Mouse (Mus musculus) adrenal gland (tissue): ENCODE measurements around the gene Pls1.

Experiments
- intact Hi-C: fragments of 180-260 bp; cut with DNase I; formaldehyde crosslinking; loops from one replicate; pipeline ENCODE4 v1.15.1; 2025

Pls1 gene

DNA sequence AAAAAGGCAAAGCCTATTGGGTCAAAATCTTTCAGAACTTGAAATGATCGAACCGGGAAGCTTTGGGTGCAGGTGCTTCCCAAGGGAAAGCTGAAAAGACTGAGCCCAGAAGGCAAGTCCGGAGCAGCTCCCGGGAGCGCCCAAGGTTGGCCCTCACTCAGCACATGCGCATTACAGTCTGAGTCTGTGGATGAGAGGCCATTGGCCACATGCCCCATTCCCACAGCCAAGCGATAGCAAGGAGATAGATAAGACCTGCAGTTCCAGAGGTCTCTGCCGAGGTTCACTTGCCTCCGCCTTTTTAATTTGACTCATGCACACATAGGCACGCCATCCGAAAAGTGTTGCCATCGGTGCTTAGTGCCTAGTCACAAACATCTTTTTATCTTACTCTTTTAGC, 39.7 kb downstream of the Pls1 start:
- intact Hi-C loops, result no loop called here

DNA sequence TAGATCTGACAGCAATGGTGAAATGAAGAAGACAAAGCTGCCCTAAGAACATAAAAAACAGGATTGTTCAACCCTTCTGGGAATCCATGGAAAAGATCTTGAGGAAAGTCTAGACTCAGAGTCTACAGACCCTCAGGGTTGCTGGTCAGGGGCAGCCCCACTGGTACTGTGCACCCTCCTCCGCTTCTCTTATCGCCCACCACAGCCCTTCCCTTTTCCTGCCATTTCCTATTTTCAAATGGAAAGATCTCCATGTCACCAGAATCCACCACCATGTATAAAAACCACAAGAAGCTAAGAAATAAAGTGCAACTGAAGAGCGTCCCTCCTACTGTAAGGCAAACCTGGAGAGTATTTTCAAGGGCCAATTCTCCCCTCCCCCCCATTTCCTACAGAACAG, 41.3 kb downstream of the Pls1 start:
- intact Hi-C loops, result no loop called here

DNA sequence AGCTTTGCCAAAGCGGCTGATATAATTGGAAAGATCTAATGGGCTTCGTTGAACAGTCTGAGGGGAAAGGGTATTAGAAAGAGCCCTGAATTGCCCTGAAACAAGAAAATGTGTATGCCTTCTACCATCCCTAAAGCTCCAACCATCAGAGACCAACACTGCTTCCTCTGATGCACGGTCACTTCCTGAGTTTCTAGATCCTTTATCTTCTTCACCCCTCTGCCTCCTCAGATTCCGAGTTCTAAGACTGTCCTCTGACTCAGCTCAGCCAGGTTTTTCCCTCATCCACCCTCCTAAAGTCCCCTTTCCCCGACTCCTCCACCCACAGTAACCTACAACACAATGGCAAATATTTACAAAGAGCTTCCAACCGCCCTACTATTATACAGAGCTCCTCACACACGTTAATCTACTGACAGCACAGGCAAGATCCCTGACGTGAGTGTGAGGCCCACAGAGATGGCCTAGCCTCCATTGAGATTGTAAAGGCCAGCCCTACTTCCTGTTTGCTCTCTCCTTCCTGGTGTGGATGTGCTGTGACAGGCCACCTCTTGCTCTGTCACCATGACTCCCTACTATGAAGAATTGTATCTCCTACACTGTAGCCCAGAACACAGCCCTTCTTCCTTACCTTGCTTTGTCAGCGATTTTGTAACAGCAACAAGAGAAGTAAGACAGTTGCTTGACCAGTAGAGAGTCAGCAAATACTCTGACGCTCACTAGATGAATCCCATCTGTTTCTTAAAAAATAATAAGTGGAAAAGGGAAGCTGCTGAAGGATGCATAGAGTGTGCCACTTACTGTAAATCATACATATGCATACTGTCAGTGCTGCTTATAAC, 43.3 kb downstream of the Pls1 start:
- intact Hi-C loops, result no loop called here

GRCm38 (mm10) chr9:95796323-95796722, 48.8 kb downstream of the Pls1 start:
- intact Hi-C loops, result no loop called here

GRCm38 (mm10) chr9:95795844-95796243, 49.3 kb downstream of the Pls1 start:
- intact Hi-C loops, result no loop called here

- intact Hi-C loops, result no loop called here
Observed at GRCm38 (mm10) chr9:95795077-95795784, 49.9 kb downstream of the Pls1 start.

- intact Hi-C loops, result no loop called here
Observed at GRCm38 (mm10) chr9:95793986-95794744, 50.9 kb downstream of the Pls1 start.

- intact Hi-C loops, result no loop called here
Observed at GRCm38 (mm10) chr9:95784888-95785511, 60.1 kb downstream of the Pls1 start.

DNA sequence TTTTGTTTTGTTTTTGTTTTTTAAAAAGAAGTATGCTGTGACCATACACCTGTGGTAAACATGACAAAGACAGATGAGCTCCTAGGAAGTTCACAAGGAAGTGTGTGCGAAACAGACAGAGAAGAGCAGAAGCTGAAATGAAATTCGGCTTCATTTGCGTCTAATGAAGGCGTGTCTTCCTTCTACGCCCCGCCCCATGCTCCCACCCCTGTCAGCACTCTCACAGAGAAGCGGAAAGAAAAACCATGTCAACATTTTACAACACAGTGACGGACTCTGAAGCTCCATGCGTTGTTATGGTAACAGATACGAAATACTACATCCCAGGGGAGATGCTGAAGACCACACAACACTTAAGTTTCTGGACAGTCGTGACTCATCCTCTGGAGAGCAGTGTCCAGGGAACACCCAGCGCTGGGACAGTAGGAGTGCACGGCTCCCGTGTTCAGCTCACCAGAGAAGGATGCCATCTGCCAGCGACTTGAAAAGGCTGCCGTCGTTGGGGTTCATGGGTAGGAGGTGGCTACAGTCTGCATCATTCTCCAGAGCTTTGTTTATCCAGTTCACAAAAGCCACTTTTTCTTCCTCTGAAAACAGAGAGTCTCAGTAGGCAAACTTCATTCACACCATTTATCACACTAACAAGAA, 61.3 kb downstream of the Pls1 start:
- intact Hi-C loops, result no loop called here

GRCm38 (mm10) chr9:95771671-95772070, 73.4 kb downstream of the Pls1 start:
- intact Hi-C loops, result no loop called here

GRCm38 (mm10) chr9:95763218-95763617, 81.9 kb downstream of the Pls1 start:
- intact Hi-C loops, result no loop called here

DNA sequence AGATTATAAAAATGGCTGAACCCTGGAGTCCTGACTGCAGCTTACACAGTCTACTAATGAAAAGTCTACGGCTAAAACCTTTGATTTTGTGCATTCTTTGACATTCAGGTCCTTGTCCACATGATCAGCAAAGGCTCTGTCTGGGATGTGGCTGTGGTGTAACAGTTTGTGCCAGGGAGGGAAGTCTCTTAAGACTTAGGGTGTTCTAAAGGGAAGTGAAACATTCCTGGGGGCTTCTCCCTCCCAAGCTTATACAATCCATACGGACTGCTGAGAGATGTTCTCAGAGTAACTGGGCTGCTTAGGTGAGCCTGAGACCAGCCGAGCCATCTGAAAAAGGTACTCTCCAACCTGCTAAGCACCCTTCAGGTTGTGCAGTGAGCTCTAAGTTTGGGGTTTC, 82.9 kb downstream of the Pls1 start:
- intact Hi-C loops, result no loop called here

- intact Hi-C loops, result no loop called here
Observed at GRCm38 (mm10) chr9:95761381-95761780, 83.7 kb downstream of the Pls1 start.

DNA sequence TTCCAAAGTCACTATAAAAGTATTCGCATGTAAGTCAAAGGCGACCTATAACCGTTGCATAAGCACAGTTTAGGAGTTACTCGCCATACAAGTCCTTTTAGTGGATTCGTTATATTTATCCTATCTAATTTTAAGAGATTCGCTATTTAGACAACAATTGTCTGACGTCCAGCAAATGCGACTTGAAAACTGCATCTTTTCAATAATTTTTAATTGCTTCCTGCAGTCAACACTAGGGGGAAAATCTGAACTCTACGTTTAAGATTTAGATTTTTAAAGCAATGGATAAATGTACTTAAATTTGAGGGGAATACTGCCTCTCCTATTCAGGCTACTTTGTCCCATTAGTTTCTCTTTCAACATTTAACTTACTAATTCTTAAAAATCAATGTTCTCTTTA, 94.4 kb downstream of the Pls1 start:
- intact Hi-C loops, result no loop called here

- intact Hi-C loops, result no loop called here
Observed at GRCm38 (mm10) chr9:95750037-95750511, 95.0 kb downstream of the Pls1 start, which contains the start of gene Trpc1. Trpc1 (minus strand) TSS chr9:95750375.

DNA sequence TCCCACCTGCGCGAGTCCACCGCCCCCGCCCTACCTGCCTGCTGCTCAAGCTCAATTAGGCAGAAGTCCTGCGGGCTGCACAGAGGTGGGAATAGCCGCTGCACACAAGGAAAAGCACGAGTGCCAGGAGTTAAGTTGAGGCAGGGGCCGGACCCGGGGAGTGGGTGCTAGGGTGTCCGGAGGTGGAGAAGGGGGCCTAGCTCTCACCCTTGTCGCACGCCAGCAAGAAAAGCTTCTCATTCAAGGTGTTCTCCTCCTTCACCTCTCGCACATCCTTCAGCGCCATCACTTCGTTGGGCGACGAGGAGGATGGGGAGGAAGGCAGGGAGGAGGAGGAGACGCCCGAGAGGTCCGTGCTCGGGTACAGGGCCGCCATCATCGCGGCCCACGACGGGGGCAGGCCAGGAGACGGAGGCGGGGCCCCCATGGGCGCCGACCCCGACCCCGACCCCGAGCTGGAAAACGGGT, 95.6 kb downstream of the Pls1 start:
- intact Hi-C loops, result no loop called here

DNA sequence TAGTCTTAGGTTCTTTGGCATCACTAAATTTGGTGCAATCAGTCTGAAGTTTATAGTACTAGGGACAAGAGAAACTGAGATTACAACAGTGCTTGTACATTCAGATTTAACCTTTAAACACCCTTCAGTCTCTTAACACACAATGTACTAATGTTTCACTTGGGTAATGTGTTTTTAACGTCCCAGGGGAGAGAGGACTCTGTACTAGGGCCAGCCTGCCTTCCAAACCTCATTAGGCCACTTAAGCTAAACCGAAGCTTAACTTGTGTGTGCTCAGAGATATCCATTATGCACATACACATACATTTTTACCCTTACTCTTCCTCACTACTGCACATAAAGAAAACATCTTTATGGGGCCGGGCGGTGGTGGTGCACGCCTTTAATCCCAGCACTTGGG, 97.8 kb downstream of the Pls1 start:
- intact Hi-C loops, result no loop called here

DNA sequence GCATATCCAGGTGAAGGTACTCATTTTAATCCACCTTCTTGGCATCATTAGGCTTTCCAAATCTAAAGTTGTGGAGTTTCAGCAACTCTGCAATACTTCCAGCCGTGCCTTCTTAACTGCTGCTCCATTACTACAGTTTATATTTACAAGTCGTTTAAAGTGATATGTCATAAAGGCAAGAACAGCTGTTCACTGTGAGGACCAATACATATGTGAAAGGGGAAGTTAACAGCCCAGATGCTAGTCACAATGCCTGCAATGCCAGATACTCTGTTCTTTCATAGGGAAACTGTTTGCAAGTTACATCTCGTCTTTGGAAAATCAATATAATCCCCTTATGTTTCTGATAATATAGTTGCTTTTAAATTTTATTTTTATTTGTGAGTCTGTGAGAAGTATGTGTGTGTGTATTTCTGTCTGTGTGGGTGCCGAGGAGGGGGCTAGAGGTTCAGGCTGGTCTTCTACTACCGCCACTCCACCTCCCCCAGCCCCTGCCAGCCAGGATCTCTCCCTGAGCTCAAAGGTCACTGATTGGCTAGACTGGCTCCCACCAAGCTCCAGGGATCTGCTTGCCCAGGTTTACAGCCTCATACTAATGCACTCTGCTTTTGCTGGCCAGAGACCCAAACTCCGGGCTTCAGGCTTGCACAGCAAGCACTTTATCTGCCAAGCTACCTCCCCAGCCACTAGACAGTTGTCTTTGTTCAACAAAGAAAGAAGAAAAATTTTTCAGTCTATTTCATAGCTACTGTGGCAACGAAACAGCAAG, 100.1 kb downstream of the Pls1 start:
- intact Hi-C loops, result no loop called here

DNA sequence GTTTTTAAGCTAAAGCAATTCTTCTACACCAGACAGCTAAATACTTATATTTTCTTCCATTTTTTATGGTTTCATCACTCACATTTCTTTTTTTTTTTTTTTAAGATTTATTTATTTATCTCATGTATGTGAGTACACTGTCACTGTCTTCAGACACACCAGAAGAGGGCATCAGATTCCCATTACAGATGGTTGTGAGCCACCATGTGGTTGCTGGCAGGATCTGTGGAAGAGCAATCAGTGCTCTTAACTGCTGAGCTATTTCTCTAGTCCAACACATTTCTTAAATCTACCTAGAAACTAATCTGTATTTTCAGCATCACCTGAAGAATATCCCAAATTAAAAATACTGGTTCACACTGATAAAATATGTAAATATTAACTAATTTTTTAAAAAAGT, 108.9 kb downstream of the Pls1 start:
- intact Hi-C loops, result no loop called here

DNA sequence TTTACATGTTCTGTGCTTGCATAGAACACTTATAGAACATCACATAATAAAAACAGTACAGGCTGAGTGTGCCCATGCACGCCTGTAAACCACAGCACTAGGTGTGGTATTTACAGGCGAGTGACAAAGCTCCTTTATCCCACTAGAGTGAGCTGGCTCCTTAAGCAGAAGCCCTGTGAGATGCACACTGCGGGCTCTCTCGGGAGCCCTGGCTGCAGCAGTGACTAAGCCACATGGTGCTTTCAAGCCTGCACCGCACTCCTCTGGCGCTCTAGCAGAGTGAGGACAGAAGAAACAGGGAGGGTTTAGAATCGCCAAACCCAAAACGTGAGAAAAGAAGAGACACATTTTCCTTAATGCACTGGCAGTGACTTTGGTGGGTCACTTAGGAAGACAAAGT, 132.5 kb downstream of the Pls1 start:
- intact Hi-C loops, result no loop called here
